Mouse (Mus musculus): ENCODE measurements around the gene Celsr1.

- no peak for TF ChIP-seq CTCF (IDR thresholded peaks at IDR 0.05; ENCODE audit: borderline replicate concordance, control insufficient read depth, extremely low read depth, insufficient read depth, low read length, poor library complexity)
- no peak for TF ChIP-seq POLR2A (IDR thresholded peaks at IDR 0.05; ENCODE audit: control insufficient read depth, extremely low read depth, insufficient read depth, low read length, poor library complexity)
Observed at GRCm38 (mm10) chr15:86038802-86039201, 5.2 kb upstream of the Celsr1 start.
